Mouse (Mus musculus): Measurements from ENCODE around the gene Hebp1. TPM values are rescaled to one million over a fixed set of nuclear protein-coding genes. Genes with fewer than 3 reads are reported as not detected.

The Hebp1 gene
- polyA plus RNA-seq, 1 experiment from 2014 or later, result 4.1 TPM

GRCm38 (mm10) chr6:135148506-135148905 is 49.3 kb downstream of the Hebp1 start:
- H3K36me3 ChIP-seq (ENCODE audit: control insufficient read depth, insufficient read depth, low read length), result no peaks in the 10 kb centered on the region
- no peaks in the 10 kb centered on the region for H3K4me1 ChIP-seq (replicated peaks; ENCODE audit: control insufficient read depth, insufficient read depth, low read length)
- WGBS, result 47% methylated on average over 1 of the region's 1 CpGs
- H3K27ac ChIP-seq (ENCODE audit: low read depth, low read length), result no peak overlapping the region
- H3K9ac ChIP-seq (ENCODE audit: low read depth, low read length), result no peak overlapping the region
- no peaks in the 10 kb centered on the region for H3K27me3 ChIP-seq (ENCODE audit: control insufficient read depth, insufficient read depth, low read length)
- DNase-seq (ENCODE audit: low spot score), result peak; percentile 63
- no peak overlapping the region for H3K4me3 ChIP-seq (ENCODE audit: low read depth, low read length)
- no peak overlapping the region for H3K4me2 ChIP-seq (replicated peaks; ENCODE audit: low read depth, low read length)
- no peaks in the 10 kb centered on the region for H3K9me3 ChIP-seq (ENCODE audit: control insufficient read depth, low read length)
- 0 out of 2 replicates have a peak, but pooled peaks have one; percentile 10 for ATAC-seq (ENCODE audit: low FRiP score)

DNA sequence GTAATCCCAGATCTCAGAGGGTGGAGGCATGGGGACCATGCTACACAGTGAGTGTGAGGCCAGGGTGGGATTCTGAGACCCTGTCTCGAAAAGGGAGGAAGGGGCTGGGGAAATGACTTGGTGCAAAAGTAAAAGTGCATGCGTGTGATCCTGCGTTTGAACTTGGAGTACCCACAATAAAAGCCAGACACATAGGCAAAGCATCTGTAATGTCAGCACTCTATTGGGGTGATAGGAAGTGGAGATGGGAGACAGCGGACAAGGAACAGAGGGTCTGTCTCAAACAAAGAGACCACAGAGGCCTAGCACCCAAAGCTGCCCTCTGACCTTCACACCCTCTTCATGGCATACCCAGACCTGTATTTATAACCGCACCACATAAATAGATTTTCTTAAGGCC is 51.8 kb downstream of the Hebp1 start:
- H3K4me3 ChIP-seq (ENCODE audit: low read depth, low read length), result no peak overlapping the region
- no peaks in the 10 kb centered on the region; the same call in 1 of the 2 replicates for H3K4me1 ChIP-seq (replicated peaks; ENCODE audit: control insufficient read depth, insufficient read depth, low read length)
- H3K4me2 ChIP-seq (replicated peaks; ENCODE audit: low read depth, low read length), result no peak overlapping the region
- H3K27ac ChIP-seq (ENCODE audit: low read depth, low read length), result no peak overlapping the region
- no peak overlapping the region for H3K9ac ChIP-seq (ENCODE audit: low read depth, low read length)
- no peaks in the 10 kb centered on the region for H3K27me3 ChIP-seq (ENCODE audit: control insufficient read depth, insufficient read depth, low read length)
- no peaks in the 10 kb centered on the region for H3K9me3 ChIP-seq (ENCODE audit: control insufficient read depth, low read length)
- DNase-seq (ENCODE audit: low spot score), result no peak
- H3K36me3 ChIP-seq (ENCODE audit: control insufficient read depth, insufficient read depth, low read length), result no peaks in the 10 kb centered on the region
- no peak for ATAC-seq (ENCODE audit: low FRiP score)
- WGBS, result 87% methylated on average over 5 of the region's 5 CpGs

DNA sequence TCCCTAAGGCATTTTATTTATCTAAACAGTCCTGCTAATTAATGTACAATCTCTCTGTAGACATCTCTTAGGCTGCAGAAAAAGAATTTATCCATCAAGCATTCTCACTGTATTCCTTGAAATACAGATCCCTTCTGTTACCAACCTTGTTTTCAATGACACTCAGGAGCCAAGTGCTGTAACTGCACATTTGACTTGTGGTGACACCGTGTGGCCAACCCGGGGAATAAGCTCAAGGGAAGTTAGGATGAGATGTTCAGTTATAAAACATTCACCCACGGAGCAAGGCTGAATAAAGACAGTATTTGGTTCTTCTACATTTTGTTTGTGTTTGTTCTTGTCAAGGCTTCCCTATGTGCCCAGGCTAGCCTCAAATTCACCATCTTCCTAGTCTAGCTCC is 53.3 kb downstream of the Hebp1 start:
- ATAC-seq (ENCODE audit: low FRiP score) (peak; percentile 51; the same call in 1 of the 2 replicates), DNase-seq (ENCODE audit: low spot score) (peak; percentile 47)
- H3K4me3 ChIP-seq (ENCODE audit: low read depth, low read length), result no peak overlapping the region
- no peak overlapping the region for H3K27ac ChIP-seq (ENCODE audit: low read depth, low read length)
- no peaks in the 10 kb centered on the region for H3K27me3 ChIP-seq (ENCODE audit: control insufficient read depth, insufficient read depth, low read length)
- H3K9me3 ChIP-seq (ENCODE audit: control insufficient read depth, low read length), result no peaks in the 10 kb centered on the region
- no peaks in the 10 kb centered on the region for H3K36me3 ChIP-seq (ENCODE audit: control insufficient read depth, insufficient read depth, low read length)
- no peaks in the 10 kb centered on the region; the same call in 1 of the 2 replicates for H3K4me1 ChIP-seq (replicated peaks; ENCODE audit: control insufficient read depth, insufficient read depth, low read length)
- no peak overlapping the region for H3K9ac ChIP-seq (ENCODE audit: low read depth, low read length)
- WGBS, result 6% methylated on average over 3 of the region's 3 CpGs
- H3K4me2 ChIP-seq (replicated peaks; ENCODE audit: low read depth, low read length), result no peak overlapping the region

DNA sequence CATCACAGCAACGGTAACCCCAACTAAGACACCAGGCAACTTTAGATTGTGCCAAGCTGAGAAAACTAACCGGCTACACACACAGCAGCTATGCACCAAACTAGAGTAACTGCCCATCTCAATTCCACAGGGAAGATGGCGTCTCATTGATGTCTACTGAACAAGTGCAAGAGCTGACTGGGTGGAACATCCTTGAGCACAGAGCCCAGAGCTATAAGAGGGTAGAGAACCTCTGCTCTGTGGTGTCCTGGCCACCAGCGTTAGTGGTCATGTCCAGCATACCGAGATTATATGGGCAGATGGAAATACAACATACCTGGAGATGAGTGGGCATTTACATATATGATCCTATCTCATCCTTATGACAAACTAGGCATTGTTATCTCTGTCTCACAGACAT is 54.7 kb downstream of the Hebp1 start:
- H3K9ac ChIP-seq (ENCODE audit: low read depth, low read length), result no peak overlapping the region
- no peak overlapping the region for H3K4me3 ChIP-seq (ENCODE audit: low read depth, low read length)
- no peaks in the 10 kb centered on the region for H3K27me3 ChIP-seq (ENCODE audit: control insufficient read depth, insufficient read depth, low read length)
- no peak for DNase-seq (ENCODE audit: low spot score)
- H3K4me2 ChIP-seq (replicated peaks; ENCODE audit: low read depth, low read length), result no peak overlapping the region
- H3K4me1 ChIP-seq (replicated peaks; ENCODE audit: control insufficient read depth, insufficient read depth, low read length), result no peaks in the 10 kb centered on the region; the same call in 1 of the 2 replicates
- ATAC-seq (ENCODE audit: low FRiP score), result no peak
- H3K9me3 ChIP-seq (ENCODE audit: control insufficient read depth, low read length), result no peaks in the 10 kb centered on the region
- H3K36me3 ChIP-seq (ENCODE audit: control insufficient read depth, insufficient read depth, low read length), result no peaks in the 10 kb centered on the region
- no peak overlapping the region for H3K27ac ChIP-seq (ENCODE audit: low read depth, low read length)
- WGBS, result 92% methylated on average over 5 of the region's 5 CpGs

- Histone ChIP-seq H3K27ac (ENCODE audit: low read depth, low read length) (no peak overlapping the region), H3K4me3 (ENCODE audit: low read depth, low read length) (no peak overlapping the region), H3K4me2 (replicated peaks; ENCODE audit: low read depth, low read length) (no peak overlapping the region), H3K36me3 (ENCODE audit: control insufficient read depth, insufficient read depth, low read length) (no peaks in the 10 kb centered on the region), H3K9me3 (ENCODE audit: control insufficient read depth, low read length) (no peaks in the 10 kb centered on the region), H3K4me1 (replicated peaks; ENCODE audit: control insufficient read depth, insufficient read depth, low read length) (peaks cover 4% of the 10 kb centered on the region; the same call in 1 of the 2 replicates), H3K27me3 (ENCODE audit: control insufficient read depth, insufficient read depth, low read length) (no peaks in the 10 kb centered on the region), H3K9ac (ENCODE audit: low read depth, low read length) (no peak overlapping the region)
- 77% methylated on average over 16 of the region's 16 CpGs for WGBS
- DNase-seq (ENCODE audit: low spot score) (no peak), ATAC-seq (ENCODE audit: low FRiP score) (no peak)
Measured at GRCm38 (mm10) chr6:135141451-135142147, 56.2 kb downstream of the Hebp1 start.

- 48% methylated on average over 14 of the region's 14 CpGs for WGBS
- DNase-seq (ENCODE audit: low spot score), result peak; percentile 23
Measured at GRCm38 (mm10) chr6:135138746-135139145, 59.1 kb downstream of the Hebp1 start.

DNA sequence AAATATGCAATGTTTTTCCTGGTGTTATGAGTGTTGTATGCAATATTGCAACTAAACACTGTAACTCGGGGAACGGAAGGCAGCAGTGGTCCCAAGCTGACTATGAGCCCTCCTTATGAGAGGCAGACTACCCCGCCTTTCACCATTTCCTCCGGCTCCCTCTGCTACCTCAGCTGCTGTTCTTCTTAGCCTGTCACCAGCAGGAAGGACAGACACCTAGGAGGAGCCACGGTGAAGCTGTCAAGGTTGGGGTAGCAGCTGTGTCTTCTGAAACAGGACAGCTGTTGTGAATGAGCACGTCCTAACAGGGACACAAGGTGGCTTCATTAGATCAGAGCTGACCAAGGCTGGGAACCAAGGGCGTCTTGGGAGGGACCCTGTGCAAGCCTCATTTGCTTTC is 59.6 kb downstream of the Hebp1 start:
- WGBS, result 72% methylated on average over 7 of the region's 7 CpGs
- no peak overlapping the region for H3K27ac ChIP-seq (ENCODE audit: low read depth, low read length)
- no peak overlapping the region for H3K4me2 ChIP-seq (replicated peaks; ENCODE audit: low read depth, low read length)
- no peaks in the 10 kb centered on the region for H3K36me3 ChIP-seq (ENCODE audit: control insufficient read depth, insufficient read depth, low read length)
- H3K9me3 ChIP-seq (ENCODE audit: control insufficient read depth, low read length), result no peaks in the 10 kb centered on the region
- DNase-seq (ENCODE audit: low spot score) (peak; percentile 17), ATAC-seq (ENCODE audit: low FRiP score) (0 out of 2 replicates have a peak, but pooled peaks have one; percentile 22)
- no peaks in the 10 kb centered on the region for H3K27me3 ChIP-seq (ENCODE audit: control insufficient read depth, insufficient read depth, low read length)
- no peak overlapping the region for H3K4me3 ChIP-seq (ENCODE audit: low read depth, low read length)
- H3K4me1 ChIP-seq (replicated peaks; ENCODE audit: control insufficient read depth, insufficient read depth, low read length), result peaks cover 6% of the 10 kb centered on the region; the same call in 1 of the 2 replicates
- H3K9ac ChIP-seq (ENCODE audit: low read depth, low read length), result no peak overlapping the region

More at GRCm38 (mm10) chr6:135138746-135139145, 59.1 kb downstream of the Hebp1 start:
- no peaks in the 10 kb centered on the region for H3K27me3 ChIP-seq (ENCODE audit: control insufficient read depth, insufficient read depth, low read length)
- ATAC-seq (ENCODE audit: low FRiP score), result 0 out of 2 replicates have a peak, but pooled peaks have one; percentile 57
- no peak overlapping the region for H3K27ac ChIP-seq (ENCODE audit: low read depth, low read length)
- H3K4me2 ChIP-seq (replicated peaks; ENCODE audit: low read depth, low read length), result no peak overlapping the region
- no peaks in the 10 kb centered on the region for H3K36me3 ChIP-seq (ENCODE audit: control insufficient read depth, insufficient read depth, low read length)
- H3K4me1 ChIP-seq (replicated peaks; ENCODE audit: control insufficient read depth, insufficient read depth, low read length), result peaks cover 6% of the 10 kb centered on the region; the same call in 1 of the 2 replicates
- no peak overlapping the region for H3K4me3 ChIP-seq (ENCODE audit: low read depth, low read length)
- H3K9ac ChIP-seq (ENCODE audit: low read depth, low read length), result no peak overlapping the region
- H3K9me3 ChIP-seq (ENCODE audit: control insufficient read depth, low read length), result no peaks in the 10 kb centered on the region

DNA sequence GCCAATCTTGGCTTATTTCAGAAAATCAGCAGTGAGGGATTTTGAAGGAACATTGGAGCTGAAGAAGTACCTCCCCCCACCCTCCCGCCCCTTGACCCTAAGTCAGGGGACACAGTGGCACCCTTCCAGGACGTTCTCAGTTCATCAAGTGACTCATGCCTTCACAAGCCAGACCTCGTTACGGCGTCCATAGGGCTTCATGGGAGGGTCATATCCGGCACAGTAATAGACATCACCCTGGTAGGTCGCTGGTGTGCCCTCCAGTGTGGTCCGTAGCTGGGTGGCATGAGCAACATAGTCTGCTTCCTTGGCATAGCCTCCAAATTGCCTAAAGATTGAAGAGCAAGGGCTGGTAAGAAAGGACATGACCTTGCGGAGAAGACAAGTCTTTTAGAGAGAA is 60.1 kb downstream of the Hebp1 start:
- no peak for ATAC-seq (ENCODE audit: low FRiP score)
- WGBS, result 81% methylated on average over 9 of the region's 9 CpGs
- H3K27me3 ChIP-seq (ENCODE audit: control insufficient read depth, insufficient read depth, low read length), result no peaks in the 10 kb centered on the region
- H3K9ac ChIP-seq (ENCODE audit: low read depth, low read length), result no peak overlapping the region
- peaks cover 6% of the 10 kb centered on the region; the same call in 1 of the 2 replicates for H3K4me1 ChIP-seq (replicated peaks; ENCODE audit: control insufficient read depth, insufficient read depth, low read length)
- DNase-seq (ENCODE audit: low spot score), result no peak
- no peak overlapping the region for H3K4me2 ChIP-seq (replicated peaks; ENCODE audit: low read depth, low read length)
- no peaks in the 10 kb centered on the region for H3K9me3 ChIP-seq (ENCODE audit: control insufficient read depth, low read length)
- H3K27ac ChIP-seq (ENCODE audit: low read depth, low read length), result no peak overlapping the region
- no peak overlapping the region for H3K4me3 ChIP-seq (ENCODE audit: low read depth, low read length)
- H3K36me3 ChIP-seq (ENCODE audit: control insufficient read depth, insufficient read depth, low read length), result no peaks in the 10 kb centered on the region
